Mouse (Mus musculus): ENCODE measurements around the gene Ccdc127.

Gene Ccdc127

DNA sequence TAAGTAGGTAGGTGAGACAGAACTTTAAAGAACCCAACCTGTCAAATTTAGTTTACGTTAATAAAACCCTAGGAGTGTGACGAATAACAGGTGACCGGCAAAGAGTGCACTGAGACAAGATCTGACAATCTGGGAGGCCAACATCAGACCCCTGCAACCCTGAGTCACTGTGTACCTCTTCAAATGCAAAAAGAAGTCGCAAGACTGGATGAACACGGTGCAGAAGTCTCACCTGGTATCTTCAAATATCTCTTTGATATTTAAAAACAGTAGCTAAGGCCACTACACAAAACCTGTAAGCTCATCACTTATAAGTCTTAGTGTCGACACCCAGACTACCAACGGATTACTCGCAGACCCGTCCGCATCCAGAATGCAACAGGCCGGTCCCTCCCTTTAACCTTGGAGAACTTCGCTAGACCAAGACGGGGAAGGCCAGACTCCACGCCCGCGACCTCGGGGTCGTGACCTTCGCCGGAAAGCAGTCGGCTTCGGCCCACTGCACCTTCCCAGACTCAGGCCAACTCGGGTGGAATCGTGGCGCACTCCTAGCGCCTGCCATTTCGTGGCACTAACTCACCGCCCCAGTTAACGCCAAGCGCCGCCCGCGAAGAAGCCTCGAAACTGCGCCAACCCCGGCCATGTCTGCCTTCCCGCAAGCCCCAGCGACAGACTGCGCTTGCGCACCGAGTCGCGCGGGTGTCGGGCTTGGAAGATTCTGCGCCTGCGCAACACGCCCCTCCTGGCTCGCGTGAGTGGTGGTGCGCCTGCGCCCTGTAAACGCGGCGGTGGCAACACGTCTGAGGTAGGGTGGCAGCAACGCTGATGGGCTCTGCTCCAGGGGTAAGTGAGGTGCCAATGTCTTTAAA is at the start of gene Ccdc127, which contains the start of gene Sdha:
Gene Ccdc127 (plus strand): TSS at position 744 of the 869 bp plus-strand sequence.
Gene Sdha (minus strand): TSS at position 715 of the 869 bp plus-strand sequence.
- DNase-seq (ENCODE audit: low spot score), result peak; percentile 96

DNA sequence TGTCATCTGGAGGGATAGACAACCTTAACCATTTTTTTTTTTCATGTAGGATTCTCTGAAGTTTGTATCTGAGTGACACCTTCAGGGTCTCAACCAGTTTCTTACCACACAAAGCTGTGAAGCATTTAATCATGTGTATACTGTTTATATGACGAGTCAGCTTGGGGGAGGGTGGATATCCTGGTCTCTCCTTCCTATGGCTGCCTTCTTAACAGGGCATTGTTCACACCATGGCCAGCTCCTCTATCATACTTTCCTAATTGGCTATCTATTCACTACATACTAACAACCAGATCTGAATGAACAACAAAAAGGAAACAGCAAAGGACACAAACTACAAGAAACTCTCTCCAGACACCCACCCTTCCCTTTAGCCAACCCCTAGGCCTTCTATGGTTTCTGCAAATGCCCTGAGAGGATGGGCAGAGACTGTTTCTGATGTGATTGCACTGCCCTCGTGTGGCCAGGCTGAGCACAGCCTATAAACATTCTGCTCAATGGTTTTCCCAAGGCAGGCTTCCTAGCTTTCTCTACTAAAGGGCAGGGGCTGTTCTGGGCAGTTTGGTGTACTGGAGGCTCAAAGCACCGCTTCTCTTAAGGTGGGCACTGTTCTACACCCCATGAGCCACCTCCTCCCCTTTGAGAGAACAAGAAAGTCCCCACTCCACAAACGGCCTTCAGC is 49.0 kb upstream of the Ccdc127 start:
- DNase-seq (ENCODE audit: low spot score), result peak; percentile 72

DNA sequence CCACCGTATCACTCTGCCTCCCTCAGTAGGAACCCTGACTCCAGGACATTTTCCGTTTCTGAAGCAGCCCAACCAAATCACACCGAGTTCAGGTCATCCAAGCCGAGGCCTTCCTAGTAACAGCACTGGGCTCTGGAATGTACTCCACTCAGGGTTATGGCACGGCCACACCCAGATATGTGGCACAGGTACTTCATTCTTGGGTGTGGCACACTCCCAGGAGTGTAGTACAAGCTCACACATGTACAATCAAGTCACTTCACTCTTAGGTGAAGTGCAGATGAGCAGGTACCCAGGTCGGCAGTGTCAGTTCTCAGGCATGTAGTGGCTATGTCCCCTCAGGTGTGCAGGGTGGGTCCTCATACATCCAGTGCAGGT is 48.5 kb upstream of the Ccdc127 start:
- peak; percentile 40 for DNase-seq (ENCODE audit: low spot score)

DNA sequence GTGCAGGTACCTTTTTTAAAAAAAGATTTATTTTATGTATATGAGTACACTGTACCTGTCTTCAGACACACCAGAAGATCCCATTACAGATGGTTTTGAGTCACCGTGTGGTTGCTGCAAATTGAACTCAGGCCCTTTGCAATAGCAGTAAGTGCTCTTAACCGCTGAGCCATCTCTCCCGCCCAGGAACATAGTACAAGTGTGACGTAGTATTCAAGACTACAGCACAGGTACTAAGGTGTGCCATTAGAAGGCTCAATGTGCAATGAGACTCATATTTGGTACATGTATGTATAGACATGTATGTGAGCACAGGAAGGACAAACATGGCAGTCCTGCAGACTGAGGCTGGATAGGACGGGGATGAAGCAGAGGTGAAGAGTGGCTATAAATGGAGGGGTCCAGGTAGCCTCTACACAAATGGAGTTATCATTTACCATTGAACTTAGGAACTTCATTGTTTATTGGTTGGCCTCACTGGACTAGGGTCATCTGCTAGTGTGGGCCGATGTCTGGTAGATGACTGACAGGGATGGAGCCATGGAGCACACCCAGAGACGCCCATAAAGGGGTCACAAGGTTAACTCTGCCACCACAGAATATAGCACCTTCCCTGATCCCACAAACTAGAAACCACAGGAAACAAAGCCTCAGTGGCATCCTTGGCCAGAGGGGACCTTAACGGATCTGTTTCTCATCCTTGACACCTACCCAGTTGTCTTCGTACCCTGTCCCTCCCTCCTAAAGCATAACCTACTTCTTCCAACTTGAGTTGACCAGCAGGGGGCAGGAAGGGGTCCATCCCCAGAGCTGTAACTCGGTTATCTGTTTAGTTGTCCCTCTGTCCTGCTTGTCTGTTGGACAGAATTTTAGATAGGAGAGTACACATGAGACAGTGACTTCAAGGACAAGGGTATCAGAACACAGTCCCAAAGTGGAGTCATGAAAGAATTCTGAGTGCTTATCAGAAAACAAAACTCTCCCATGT is 47.8 kb upstream of the Ccdc127 start:
- DNase-seq (ENCODE audit: low spot score), result no peak

DNA sequence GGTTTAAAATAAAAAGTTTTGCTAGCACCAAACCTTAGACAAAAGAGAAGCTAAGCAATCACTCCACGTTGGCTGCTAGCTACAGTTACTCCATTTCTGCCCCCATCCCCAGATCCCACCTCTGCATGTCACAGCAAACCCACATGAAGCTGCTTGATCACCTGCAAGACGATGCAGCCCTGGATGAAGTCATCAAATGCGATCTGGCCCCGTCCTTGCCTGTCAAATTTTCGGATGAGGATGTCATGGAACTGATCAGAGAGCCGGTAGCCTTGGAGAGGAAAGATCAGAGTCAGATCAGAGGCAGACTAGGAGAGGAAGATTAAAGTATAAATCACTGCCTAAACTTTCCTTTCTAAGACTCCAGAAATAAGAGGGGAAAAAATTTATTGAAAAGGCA is 44.7 kb upstream of the Ccdc127 start:
- DNase-seq (ENCODE audit: low spot score), result no peak

DNA sequence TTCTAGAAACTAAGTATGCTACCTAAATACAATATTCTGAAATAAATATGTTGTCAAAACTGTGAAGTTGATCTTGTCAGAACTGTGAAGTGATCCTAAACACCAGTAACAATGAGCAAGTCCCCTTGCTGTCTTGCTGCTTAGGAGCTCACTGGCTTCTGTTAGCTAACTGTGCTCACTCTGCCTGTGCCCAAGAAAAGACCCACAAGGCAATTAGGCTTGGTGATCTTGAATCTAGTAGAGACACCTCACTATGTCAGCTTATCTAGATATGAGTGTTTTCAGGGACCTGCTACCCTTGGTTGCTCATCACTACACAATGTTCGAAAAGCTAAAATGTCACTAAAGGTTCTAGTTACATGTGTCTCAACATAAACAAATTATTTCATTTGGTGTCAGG is 44.3 kb upstream of the Ccdc127 start:
- DNase-seq (ENCODE audit: low spot score), result no peak

DNA sequence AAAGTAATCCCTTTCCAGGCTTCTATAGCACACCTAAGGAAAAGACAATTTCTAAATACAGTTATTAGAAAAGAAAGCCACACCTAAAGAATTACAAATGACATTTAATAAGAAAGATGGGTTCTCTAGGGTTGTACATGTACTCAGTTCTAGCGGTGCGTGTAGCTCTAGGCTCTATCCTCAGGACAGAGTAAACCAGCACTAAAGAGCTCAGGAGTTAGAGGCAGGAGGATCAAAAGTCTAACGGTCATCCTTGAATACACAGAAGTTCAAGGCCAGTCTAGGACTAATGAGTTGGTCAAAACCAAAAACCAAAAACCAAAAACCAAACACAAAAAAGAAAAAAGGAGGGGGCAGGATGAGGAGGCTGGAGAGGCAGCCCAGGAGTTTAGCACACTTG is 35.5 kb upstream of the Ccdc127 start:
- no peak for DNase-seq (ENCODE audit: low spot score)

DNA sequence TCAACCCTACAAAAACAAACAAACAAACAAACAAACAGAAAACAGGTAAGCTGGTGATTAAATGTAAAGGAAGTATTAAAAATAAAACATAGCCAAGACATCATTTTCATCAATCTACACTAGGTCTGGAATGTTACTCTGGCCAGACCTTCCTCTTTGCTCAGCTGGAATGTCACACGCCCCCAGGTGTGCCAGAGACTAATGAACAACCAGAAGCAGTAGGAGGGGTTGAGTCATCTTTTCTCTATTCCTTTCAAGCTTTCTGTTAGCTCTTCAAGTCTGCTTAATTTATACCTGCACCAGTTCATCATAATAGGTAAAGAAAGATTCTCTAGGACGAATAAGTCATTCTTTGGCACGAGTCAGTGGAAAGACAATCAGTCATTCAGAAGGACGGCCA is 33.7 kb upstream of the Ccdc127 start:
- DNase-seq (ENCODE audit: low spot score), result no peak

DNA sequence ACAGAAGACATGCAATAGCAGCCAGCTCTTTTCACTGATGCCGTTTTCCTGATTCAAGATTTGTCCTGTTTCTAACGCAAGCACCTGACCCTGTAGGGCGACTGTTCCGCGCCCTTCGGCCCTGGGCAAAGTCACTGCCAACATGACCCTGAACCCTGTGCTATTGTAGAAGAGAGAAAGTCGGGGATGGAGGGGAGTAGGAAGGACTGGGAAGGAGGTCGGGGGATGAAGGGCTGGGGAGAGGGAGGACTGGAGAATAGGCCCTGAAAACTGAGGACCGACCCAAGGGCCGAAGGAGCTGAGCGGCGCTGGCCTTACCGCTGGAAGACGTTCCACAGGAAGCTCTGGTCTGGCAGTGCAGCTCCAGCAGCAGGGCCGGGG is 33.3 kb upstream of the Ccdc127 start:
- no peak for DNase-seq (ENCODE audit: low spot score)

DNA sequence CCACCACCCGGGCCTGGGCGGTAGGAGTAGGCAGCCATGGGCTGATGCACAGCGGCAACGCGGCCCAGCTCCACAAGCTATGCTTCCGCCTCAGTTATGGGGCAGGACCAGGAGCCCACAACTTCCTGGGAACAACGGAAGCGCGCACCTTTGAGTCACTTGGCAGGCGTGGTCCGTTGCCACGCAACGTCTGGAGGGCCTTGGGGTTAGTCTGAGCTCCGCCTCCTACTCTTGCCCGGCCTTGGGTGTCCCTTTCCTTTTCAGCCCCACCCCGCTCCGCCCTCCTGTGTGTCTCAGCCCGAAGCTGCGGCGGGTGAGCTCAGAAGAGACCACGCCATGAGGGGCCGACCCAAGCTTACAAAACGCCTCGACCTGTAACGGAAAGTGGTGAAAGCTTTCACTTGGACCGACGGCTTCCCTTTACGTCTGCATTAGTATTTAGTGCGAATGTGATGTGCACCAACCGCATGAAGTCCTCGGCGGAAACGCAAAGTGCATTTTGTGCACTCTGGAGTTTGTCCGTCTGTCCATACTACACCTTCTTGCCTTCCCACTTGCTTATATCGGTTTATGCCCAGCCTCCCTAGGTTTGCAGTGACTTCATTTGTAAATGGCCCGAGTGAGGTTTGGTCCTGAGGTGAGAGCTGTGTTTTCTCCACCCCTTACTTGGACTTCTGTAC is 32.8 kb upstream of the Ccdc127 start, which contains the start of gene Pdcd6:
Gene Pdcd6 (minus strand): TSS at position 411 of the 680 bp plus-strand sequence.
- DNase-seq (ENCODE audit: low spot score), result peak; percentile 96

DNA sequence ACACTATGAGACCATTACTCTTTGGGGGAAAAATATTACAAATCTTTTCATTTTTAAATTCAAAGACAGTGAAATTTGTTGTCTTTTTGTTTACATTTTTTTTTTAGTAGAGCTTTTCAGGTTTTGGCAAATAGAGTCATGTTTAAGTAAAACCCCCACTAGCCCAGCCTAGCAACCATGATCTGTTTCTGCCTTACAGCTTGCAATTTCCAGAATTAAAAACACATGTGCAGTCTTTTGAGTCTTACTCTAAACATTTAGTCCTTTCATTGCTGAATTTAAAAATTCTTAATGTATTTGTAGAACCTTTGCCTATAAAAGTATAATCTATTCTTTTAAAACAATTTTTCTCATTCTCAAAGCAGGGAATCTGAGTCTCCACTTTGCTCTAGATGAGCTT is 20.8 kb upstream of the Ccdc127 start:
- DNase-seq (ENCODE audit: low spot score), result no peak

DNA sequence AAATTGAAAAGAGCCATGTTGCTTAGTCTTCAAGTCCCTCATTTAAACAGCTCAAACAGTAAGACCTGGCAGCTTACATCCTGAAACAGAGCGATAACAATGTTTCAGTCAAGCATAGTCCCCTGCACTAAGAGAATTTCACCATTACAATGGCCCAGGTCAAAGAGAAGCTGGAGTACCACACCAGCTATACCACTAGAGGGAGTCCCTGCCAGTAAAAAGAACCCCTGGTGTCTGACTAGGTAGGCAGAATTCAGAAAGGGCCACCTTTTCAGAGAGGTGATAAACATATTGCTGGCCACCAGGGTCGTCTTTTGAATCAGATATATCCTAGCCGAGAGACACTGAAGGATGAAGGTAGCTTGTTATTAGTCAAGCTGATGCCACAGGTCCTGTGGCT is 9.1 kb upstream of the Ccdc127 start:
- peak; percentile 28 for DNase-seq (ENCODE audit: low spot score)

DNA sequence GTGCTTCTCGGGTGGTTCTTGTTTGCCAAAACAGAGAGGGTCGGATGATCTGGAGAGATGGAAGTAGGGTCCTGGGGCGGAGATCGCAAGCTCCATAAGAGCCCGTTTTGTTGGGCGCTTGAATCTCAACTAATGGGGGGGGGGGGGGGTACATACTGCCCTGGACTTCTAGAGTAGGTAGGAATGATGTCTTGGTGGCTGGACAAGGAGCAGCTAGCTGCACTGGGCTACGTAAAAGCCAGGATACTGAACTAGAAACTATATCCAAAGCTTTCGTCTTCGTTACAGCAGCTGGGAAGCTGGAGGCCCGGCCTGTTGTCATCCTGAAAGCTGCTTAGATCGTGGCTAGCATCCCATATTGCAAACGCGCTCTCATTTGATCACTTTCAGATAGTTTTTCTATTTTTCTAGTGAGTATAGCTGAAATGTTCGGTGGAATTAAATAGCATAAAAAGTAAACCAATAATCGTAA is 362 bp downstream of the Ccdc127 start:
- no peak for DNase-seq (ENCODE audit: low spot score)

DNA sequence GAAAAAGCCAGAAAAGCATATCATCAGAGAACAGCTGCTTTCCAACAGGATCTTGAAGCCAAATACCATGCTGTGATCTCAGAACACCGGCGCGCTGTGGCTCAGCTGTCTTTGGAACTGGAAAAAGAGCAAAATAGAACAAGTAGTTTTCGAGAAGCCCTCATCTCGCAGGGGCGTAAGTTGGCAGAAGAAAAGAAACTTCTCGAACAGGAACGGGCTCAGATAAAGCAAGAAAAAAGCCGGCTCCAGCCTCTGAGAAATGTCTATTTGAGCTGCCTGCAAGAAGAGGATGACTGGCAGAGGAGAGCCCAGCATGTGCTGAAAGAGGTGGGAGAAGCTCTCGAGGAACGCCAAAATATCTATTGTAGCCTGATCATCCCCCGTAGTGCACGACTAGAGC is 6.4 kb downstream of the Ccdc127 start:
- DNase-seq (ENCODE audit: low spot score), result no peak

DNA sequence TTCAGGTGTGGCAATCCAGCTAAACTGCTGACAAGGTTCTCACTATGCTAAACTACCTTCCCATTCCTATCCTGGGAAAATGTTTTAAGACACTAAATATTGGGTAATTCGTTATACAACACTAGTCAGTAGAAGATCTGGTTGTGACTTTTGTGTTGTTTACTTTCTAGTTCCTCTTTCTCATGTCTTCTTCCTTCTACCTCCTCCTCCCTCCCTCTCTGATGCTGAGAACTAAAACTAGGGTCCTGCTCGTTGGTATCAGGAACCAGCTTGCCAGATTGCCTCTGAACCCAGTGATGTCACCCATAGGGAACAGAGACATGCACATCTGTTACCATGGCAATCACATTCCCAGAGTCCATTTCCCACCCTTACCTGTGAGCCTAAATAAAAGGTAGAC is 12.1 kb downstream of the Ccdc127 start:
- no peak for DNase-seq (ENCODE audit: low spot score)

DNA sequence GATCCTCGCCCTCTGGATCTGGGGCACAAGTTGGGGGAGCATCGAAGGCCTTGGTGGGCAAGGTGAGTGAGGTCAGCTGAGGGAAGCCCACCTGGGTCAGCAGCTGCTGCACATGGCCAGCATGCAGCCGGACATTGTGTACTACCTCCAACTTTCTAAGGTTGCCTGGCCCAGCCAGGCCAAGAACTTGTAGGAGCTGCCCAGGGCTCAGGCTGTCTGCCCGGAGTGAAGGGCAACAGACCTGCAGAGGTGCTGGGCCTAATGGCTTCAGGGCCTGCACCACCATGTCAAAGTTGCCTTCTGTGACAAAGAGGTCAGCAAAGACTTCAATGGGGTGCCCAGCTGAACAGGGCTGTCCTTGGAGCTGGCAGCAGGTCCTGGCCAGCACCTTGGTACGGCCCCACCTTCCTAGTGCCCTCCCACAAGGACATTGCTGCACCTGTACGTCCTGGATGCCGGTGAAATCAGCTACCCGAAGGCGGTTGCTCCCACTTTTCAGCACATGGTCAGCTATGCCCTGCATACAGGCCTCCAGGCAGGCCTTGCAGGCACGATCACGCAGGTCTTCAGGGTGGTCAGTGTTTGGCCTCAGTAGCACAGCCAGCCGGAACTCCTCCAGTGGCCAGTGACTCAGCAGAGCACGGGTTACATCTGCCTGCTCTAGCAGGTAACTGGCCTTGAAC is 13.2 kb downstream of the Ccdc127 start:
- DNase-seq (ENCODE audit: low spot score), result no peak

DNA sequence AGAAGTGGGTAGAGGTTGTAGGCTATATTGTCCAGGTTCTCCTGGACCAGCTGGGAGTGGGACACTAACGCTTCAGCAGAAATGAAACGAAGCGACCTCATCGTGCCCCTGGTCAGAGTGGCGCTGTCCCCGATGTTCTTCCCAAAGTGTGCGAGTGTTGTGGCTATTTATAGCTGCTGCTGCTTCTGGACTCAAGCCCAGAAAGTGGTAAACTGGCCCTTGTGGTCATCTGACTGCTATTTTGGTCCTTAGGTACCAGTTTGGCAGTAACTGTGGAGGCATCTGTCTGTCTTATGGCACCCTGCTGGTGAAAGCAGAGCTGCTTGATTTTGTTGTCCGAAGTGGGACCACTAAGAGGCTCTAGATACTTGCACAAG is 13.7 kb downstream of the Ccdc127 start, which contains the start of gene Lrrc14b:
Gene Lrrc14b (minus strand): TSS at position 147 of the 377 bp plus-strand sequence.
- DNase-seq (ENCODE audit: low spot score), result no peak

DNA sequence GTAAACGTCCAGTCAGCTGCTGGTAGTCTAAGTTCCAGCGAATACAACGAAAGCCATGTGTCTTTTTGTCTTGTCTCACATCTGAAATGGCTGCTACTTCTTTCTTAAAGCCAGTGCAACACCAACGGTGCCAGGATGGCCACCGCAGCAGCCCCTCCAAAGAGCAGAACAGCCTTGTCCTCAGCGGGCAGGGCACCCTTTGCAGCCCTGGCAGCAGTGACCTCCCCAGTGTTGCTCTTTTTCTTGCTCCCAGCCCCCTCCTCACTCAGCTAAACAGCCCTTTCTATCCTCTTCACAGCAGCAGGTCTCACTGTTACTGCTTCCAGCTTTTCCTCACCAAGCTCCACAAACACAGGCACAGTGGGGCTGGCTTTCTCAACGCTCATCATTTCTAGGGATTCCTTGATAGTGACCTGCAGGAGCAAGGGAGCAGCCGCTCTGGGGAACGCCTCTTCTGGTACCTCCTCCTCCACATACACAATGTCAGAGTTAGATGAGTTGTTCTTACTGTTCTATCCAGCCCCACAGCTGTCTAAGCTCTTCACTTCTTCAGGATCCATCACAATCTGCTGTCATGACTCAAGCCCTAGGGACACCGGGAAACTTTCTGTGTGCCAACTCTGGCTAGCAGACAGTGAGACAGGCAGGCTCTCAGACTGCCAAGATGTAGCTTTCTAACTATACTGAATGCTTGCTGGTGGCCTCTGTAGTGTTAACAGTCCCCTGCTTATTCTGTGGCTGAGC is 31.6 kb downstream of the Ccdc127 start:
- no peak for DNase-seq (ENCODE audit: low spot score)

DNA sequence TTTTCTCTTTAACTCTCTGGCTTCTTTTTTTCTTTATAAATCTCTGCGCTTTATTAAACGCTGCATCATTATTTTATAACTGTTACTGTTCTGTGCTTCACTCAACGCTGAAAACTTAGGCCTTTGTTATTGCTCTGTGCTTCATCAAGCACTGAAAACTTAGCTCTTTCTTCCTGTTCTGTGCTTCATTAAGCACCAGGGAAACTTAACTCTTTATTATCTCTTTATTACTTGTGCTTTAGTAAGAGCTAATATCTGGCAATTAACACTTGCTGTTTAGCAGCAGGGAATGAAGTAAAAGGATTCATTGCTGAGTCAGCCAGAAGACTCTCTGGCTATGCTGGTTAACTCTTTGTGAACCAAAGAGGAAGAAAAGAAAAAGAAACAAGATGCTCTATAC is 32.2 kb downstream of the Ccdc127 start:
- DNase-seq (ENCODE audit: low spot score), result no peak

DNA sequence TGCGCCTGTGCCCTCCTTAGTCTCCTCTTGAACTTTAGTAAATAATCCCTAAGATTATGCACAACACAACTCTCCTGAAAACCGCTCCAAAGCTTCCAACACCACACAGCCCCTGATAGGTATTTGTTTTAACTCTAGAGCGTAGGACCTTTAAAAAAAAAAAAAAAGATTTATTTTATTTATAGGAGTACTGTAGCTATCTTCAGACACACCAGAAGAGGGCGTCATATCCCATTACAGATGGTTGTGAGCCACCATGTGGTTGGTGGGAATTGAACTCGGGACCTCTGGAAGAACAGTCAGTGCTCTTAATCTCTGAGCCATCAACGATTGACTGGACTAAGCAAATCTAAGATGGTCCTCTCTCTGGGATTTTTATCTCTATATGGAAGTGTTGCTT is 39.6 kb downstream of the Ccdc127 start:
- no peak for DNase-seq (ENCODE audit: low spot score)
